Mouse (Mus musculus) bone marrow macrophage, adult 2 months (primary cell): ENCODE measurements around the gene Pum2.

Experiments
- CTCF ChIP-seq: IDR thresholded peaks from 2 replicates; pipeline ENCODE4 v1.5.1; 2012; ENCODE audit warnings: low read depth, mild to moderate bottlenecking, low read length, moderate library complexity
- POLR2A ChIP-seq: IDR thresholded peaks from 2 replicates; pipeline ENCODE4 v1.6.1; 2012; ENCODE audit warnings: mild to moderate bottlenecking, low read depth, low read length, borderline replicate concordance

GRCm38 (mm10) chr12:8675361-8675760 is 1.4 kb downstream of the Pum2 start:
- TF ChIP-seq CTCF (no peak), POLR2A (no peak)
